Mouse (Mus musculus): ENCODE measurements around the gene Preb.

Preb gene

GRCm38 (mm10) chr5:30920621-30921020, 39.5 kb downstream of the Preb start:
- no peak for DNase-seq

- DNase-seq = no peak
Observed at GRCm38 (mm10) chr5:30919831-30920614, 40.1 kb downstream of the Preb start.

- no peak for DNase-seq
Observed at GRCm38 (mm10) chr5:30918691-30919090, 41.5 kb downstream of the Preb start.

- DNase-seq = no peak
Observed at GRCm38 (mm10) chr5:30917891-30918670, 42.1 kb downstream of the Preb start.

GRCm38 (mm10) chr5:30917348-30917747, 42.8 kb downstream of the Preb start:
- DNase-seq = no peak

GRCm38 (mm10) chr5:30916841-30917240, 43.3 kb downstream of the Preb start:
- DNase-seq = no peak

GRCm38 (mm10) chr5:30915974-30916433, 44.2 kb downstream of the Preb start:
- DNase-seq = peak; percentile 98

GRCm38 (mm10) chr5:30915456-30915855, 44.7 kb downstream of the Preb start:
- no peak for DNase-seq

GRCm38 (mm10) chr5:30914849-30915248, 45.3 kb downstream of the Preb start:
- no peak for DNase-seq

- no peak for DNase-seq
Observed at GRCm38 (mm10) chr5:30914101-30914635, 46.0 kb downstream of the Preb start.

- peak; percentile 78 for DNase-seq
Observed at GRCm38 (mm10) chr5:30913060-30913841, 46.9 kb downstream of the Preb start, which contains the start of gene Emilin1. TSS of gene Emilin1 (plus strand) at chr5:30913402.

GRCm38 (mm10) chr5:30912156-30912555, 48.0 kb downstream of the Preb start:
- DNase-seq = peak; percentile 81

GRCm38 (mm10) chr5:30910481-30910880, 49.7 kb downstream of the Preb start:
- no peak for DNase-seq

GRCm38 (mm10) chr5:30909863-30910262, 50.3 kb downstream of the Preb start:
- DNase-seq = no peak

- no peak for DNase-seq
Observed at GRCm38 (mm10) chr5:30909300-30909659, 50.9 kb downstream of the Preb start.

- no peak for DNase-seq
Observed at GRCm38 (mm10) chr5:30908426-30909299, 51.5 kb downstream of the Preb start.

- peak; percentile 97 for DNase-seq
Observed at GRCm38 (mm10) chr5:30907413-30908059, 52.6 kb downstream of the Preb start, which contains the start of gene Ost4. TSS of gene Ost4 (minus strand) at chr5:30907788.

- no peak for DNase-seq
Observed at GRCm38 (mm10) chr5:30901860-30902259, 58.3 kb downstream of the Preb start.
